Mouse (Mus musculus): Measurements from ENCODE around the gene Stx6. TPM values are rescaled to one million over a fixed set of nuclear protein-coding genes. Genes with fewer than 3 reads are reported as not detected.

Stx6 gene
- polyA plus RNA-seq, 1 experiment, result 32.4 TPM

DNA sequence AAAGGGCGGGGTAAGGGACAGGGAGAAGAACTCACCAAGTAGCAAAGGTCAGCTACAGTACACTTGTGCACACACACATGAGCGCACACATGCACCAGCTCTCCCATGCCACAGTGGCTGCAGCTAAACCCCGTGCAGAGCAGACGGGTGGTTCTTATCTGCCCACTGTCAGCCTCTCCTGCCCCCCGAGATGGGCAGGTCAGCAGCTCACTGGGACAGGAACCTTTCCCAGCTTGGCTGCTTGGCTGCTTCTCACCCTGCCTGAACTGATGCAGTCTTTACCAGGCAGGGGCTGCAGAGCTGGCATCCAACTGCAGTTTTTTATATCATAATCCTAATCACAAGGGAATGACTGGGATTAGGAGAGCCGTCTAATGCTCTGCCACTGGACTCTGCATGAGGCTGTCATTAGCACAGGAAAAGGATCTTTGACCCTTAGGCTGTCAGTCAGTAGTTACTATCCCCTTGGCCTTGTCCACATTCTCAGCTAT, 94.2 kb downstream of the Stx6 start:
- no peak overlapping the region for H3K4me3 ChIP-seq (ENCODE audit: low read depth, low read length)
- no peak overlapping the region for H3K27ac ChIP-seq (ENCODE audit: insufficient read depth, low read depth, low read length)
- peaks cover 4% of the 10 kb centered on the region; the same call in 1 of the 2 replicates for H3K4me1 ChIP-seq (ENCODE audit: control insufficient read depth, insufficient read depth, insufficient read length, low read length)
- TF ChIP-seq POLR2A (IDR thresholded peaks at IDR 0.05; ENCODE audit: low read depth, low read length) (no peak), CTCF (IDR thresholded peaks at IDR 0.05; ENCODE audit: extremely low read depth, insufficient read length, insufficient replicate concordance, low read depth, low read length) (no peak)
- H3K36me3 ChIP-seq (ENCODE audit: control insufficient read depth, insufficient read depth, low read length), result no peaks in the 10 kb centered on the region
- WGBS, result 34% methylated on average over 6 of the region's 6 CpGs
- no peaks in the 10 kb centered on the region for H3K27me3 ChIP-seq (ENCODE audit: control insufficient read depth, insufficient read depth, low read length)

DNA sequence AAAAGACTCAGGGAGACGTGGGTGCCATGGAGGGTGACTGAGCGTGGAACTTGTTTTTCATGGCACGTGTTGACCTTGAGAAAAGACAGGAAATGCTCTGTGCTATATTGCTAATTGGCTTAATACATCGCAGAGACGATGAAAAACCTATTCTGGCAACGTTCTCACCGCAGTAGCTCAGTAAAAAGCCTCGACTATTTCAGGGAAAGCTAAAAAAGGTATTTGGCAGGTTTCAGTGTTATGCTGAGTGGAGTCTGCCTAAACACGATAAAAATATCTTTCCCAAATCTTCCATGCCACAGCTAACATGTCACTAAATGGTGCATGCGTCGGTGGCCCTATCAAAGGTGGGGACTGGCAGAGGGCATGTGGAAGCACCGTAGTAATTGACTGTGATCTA, 94.6 kb downstream of the Stx6 start:
- no peaks in the 10 kb centered on the region for H3K36me3 ChIP-seq (ENCODE audit: control insufficient read depth, insufficient read depth, low read length)
- no peak overlapping the region for H3K4me3 ChIP-seq (ENCODE audit: low read depth, low read length)
- 66% methylated on average over 12 of the region's 12 CpGs for WGBS
- peaks cover 4% of the 10 kb centered on the region; the same call in 1 of the 2 replicates for H3K4me1 ChIP-seq (ENCODE audit: control insufficient read depth, insufficient read depth, insufficient read length, low read length)
- H3K27me3 ChIP-seq (ENCODE audit: control insufficient read depth, insufficient read depth, low read length), result no peaks in the 10 kb centered on the region
- no peak overlapping the region for H3K27ac ChIP-seq (ENCODE audit: insufficient read depth, low read depth, low read length)
- TF ChIP-seq POLR2A (IDR thresholded peaks at IDR 0.05; ENCODE audit: low read depth, low read length) (no peak), CTCF (IDR thresholded peaks at IDR 0.05; ENCODE audit: extremely low read depth, insufficient read length, insufficient replicate concordance, low read depth, low read length) (no peak)

DNA sequence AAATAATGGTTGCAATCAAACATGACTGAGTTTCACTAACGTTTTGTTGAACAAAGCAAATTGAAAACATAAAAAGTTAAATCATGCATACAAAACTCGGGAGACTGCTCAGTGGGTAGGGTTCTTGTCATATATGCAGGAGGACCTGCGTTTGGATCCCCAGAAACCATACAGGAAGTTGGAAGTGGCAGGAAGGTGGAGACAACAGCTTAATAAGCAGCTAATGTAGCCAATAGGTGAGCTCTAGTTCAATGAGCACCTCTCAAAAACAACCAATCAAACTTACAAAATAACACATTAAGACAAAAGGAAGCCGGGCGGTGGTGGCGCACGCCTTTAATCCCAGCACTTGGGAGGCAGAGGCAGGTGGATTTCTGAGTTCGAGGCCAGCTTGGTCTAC, 95.8 kb downstream of the Stx6 start:
- H3K4me3 ChIP-seq (ENCODE audit: low read depth, low read length), result no peak overlapping the region
- no peaks in the 10 kb centered on the region for H3K36me3 ChIP-seq (ENCODE audit: control insufficient read depth, insufficient read depth, low read length)
- WGBS, result 85% methylated on average over 8 of the region's 8 CpGs
- H3K4me1 ChIP-seq (ENCODE audit: control insufficient read depth, insufficient read depth, insufficient read length, low read length), result peaks cover 4% of the 10 kb centered on the region; the same call in 1 of the 2 replicates
- TF ChIP-seq POLR2A (IDR thresholded peaks at IDR 0.05; ENCODE audit: low read depth, low read length) (no peak), CTCF (IDR thresholded peaks at IDR 0.05; ENCODE audit: extremely low read depth, insufficient read length, insufficient replicate concordance, low read depth, low read length) (no peak)
- H3K27me3 ChIP-seq (ENCODE audit: control insufficient read depth, insufficient read depth, low read length), result no peaks in the 10 kb centered on the region
- no peak overlapping the region for H3K27ac ChIP-seq (ENCODE audit: insufficient read depth, low read depth, low read length)

Other genes with a start within 250 kb of the Stx6 start
- 25.4 and 63.9 TPM in 2 replicates for gene Ier5, start 59.1 kb upstream of the Stx6 start, polyA plus RNA-seq (2012; rRNA removed)
- gene Mr1, start 11.9 kb upstream of the Stx6 start, polyA plus RNA-seq (2012; rRNA removed), result 0.47 and 0.66 TPM in 2 replicates
- gene BC034090, start 85.7 kb downstream of the Stx6 start, polyA plus RNA-seq (2012; rRNA removed), result 2.4 and 5.3 TPM in 2 replicates